Mouse (Mus musculus): ENCODE measurements around the gene Oas1e. TPM values are rescaled to one million over a fixed set of nuclear protein-coding genes. Genes with fewer than 3 reads are reported as not detected.
"Not testable (repeated sequence)": the region's sequence is repeated elsewhere in the genome, so short reads cannot be mapped to it uniquely, and the experiment has no call there.

Gene Oas1e
- polyA plus RNA-seq, 1 experiment from 2014 or later: not detected

- no peak for ATAC-seq (ENCODE audit: low FRiP score)
- H3K4me3 ChIP-seq (replicated peaks): no peak overlapping the region
- 72% methylated on average over 2 of the region's 2 CpGs for WGBS
- H3K4me2 ChIP-seq: no peak overlapping the region
- H3K9ac ChIP-seq: no peak overlapping the region
- H3K27ac ChIP-seq: no peak overlapping the region
- no peaks in the 10 kb centered on the region for H3K27me3 ChIP-seq
- no peaks in the 10 kb centered on the region for H3K36me3 ChIP-seq (replicated peaks)
- H3K9me3 ChIP-seq: no peaks in the 10 kb centered on the region
- no peaks in the 10 kb centered on the region for H3K4me1 ChIP-seq
These were observed 8.3 kb upstream of the Oas1e start for GRCm38 (mm10) chr5:120803596-120803995.

GRCm38 (mm10) chr5:120798943-120799342, 3.6 kb upstream of the Oas1e start:
- not testable (repeated sequence) for ATAC-seq (ENCODE audit: low FRiP score); H3K4me3 ChIP-seq (replicated peaks); H3K36me3 ChIP-seq (replicated peaks); H3K27ac ChIP-seq; H3K9me3 ChIP-seq; H3K4me1 ChIP-seq; H3K9ac ChIP-seq; H3K4me2 ChIP-seq; H3K27me3 ChIP-seq
- WGBS: 63% methylated on average over 2 of the region's 2 CpGs

- not testable (repeated sequence) for H3K9me3 ChIP-seq; H3K4me1 ChIP-seq; H3K9ac ChIP-seq; H3K4me3 ChIP-seq (replicated peaks); ATAC-seq (ENCODE audit: low FRiP score); H3K4me2 ChIP-seq; H3K27ac ChIP-seq; H3K36me3 ChIP-seq (replicated peaks); H3K27me3 ChIP-seq
- WGBS: 89% methylated on average over 5 of the region's 5 CpGs
These were observed 2.8 kb upstream of the Oas1e start for GRCm38 (mm10) chr5:120798147-120798546.

GRCm38 (mm10) chr5:120793043-120793442, 2.3 kb downstream of the Oas1e start:
- ATAC-seq (ENCODE audit: low FRiP score): no peak
- Histone ChIP-seq H3K9ac (no peak overlapping the region), H3K27ac (no peak overlapping the region), H3K4me2 (no peak overlapping the region), H3K27me3 (no peaks in the 10 kb centered on the region), H3K4me3 (replicated peaks) (no peak overlapping the region), H3K4me1 (no peaks in the 10 kb centered on the region), H3K36me3 (replicated peaks) (no peaks in the 10 kb centered on the region), H3K9me3 (no peaks in the 10 kb centered on the region)
- 29% methylated on average over 2 of the region's 2 CpGs for WGBS

- Histone ChIP-seq H3K4me2 (no peak overlapping the region), H3K27me3 (no peaks in the 10 kb centered on the region), H3K9ac (no peak overlapping the region), H3K9me3 (no peaks in the 10 kb centered on the region), H3K4me3 (replicated peaks) (no peak overlapping the region), H3K36me3 (replicated peaks) (no peaks in the 10 kb centered on the region), H3K27ac (no peak overlapping the region), H3K4me1 (no peaks in the 10 kb centered on the region)
- 77% methylated on average over 3 of the region's 3 CpGs for WGBS
- ATAC-seq (ENCODE audit: low FRiP score): no peak
These were observed 8.3 kb downstream of the Oas1e start for GRCm38 (mm10) chr5:120787042-120787441.

- WGBS: 89% methylated on average over 2 of the region's 2 CpGs
- no peak for ATAC-seq (ENCODE audit: low FRiP score)
These were observed 12.9 kb downstream of the Oas1e start for GRCm38 (mm10) chr5:120782446-120782845.

GRCm38 (mm10) chr5:120781646-120782045, 13.7 kb downstream of the Oas1e start:
- no peak overlapping the region for H3K4me3 ChIP-seq (replicated peaks)
- no peak overlapping the region for H3K27ac ChIP-seq
- no peaks in the 10 kb centered on the region for H3K4me1 ChIP-seq
- no peak overlapping the region for H3K9ac ChIP-seq
- no peaks in the 10 kb centered on the region for H3K9me3 ChIP-seq
- H3K27me3 ChIP-seq: peaks cover 6% of the 10 kb centered on the region; the same call in 1 of the 2 replicates
- no peak for ATAC-seq (ENCODE audit: low FRiP score)
- 91% methylated on average over 1 of the region's 1 CpGs for WGBS
- no peak overlapping the region for H3K4me2 ChIP-seq
- H3K36me3 ChIP-seq (replicated peaks): no peaks in the 10 kb centered on the region

More at GRCm38 (mm10) chr5:120782446-120782845, 12.9 kb downstream of the Oas1e start:
- Histone ChIP-seq H3K4me3 (replicated peaks) (no peak overlapping the region), H3K27ac (no peak overlapping the region), H3K4me2 (no peak overlapping the region), H3K4me1 (no peaks in the 10 kb centered on the region), H3K27me3 (peaks cover 6% of the 10 kb centered on the region; the same call in 1 of the 2 replicates), H3K36me3 (replicated peaks) (no peaks in the 10 kb centered on the region), H3K9me3 (no peaks in the 10 kb centered on the region), H3K9ac (no peak overlapping the region)

- Histone ChIP-seq H3K27me3 (peaks cover 6% of the 10 kb centered on the region; the same call in 1 of the 2 replicates), H3K4me2 (no peak overlapping the region), H3K4me1 (no peaks in the 10 kb centered on the region), H3K36me3 (replicated peaks) (no peaks in the 10 kb centered on the region), H3K4me3 (replicated peaks) (no peak overlapping the region), H3K9ac (no peak overlapping the region), H3K9me3 (no peaks in the 10 kb centered on the region), H3K27ac (no peak overlapping the region)
- no peak for ATAC-seq (ENCODE audit: low FRiP score)
- 61% methylated on average over 3 of the region's 3 CpGs for WGBS
These were observed 15.4 kb downstream of the Oas1e start for GRCm38 (mm10) chr5:120779922-120780321.

GRCm38 (mm10) chr5:120778941-120779340, 16.4 kb downstream of the Oas1e start:
- Histone ChIP-seq H3K4me2 (no peak overlapping the region), H3K4me3 (replicated peaks) (no peak overlapping the region), H3K9ac (no peak overlapping the region), H3K9me3 (no peaks in the 10 kb centered on the region), H3K4me1 (no peaks in the 10 kb centered on the region), H3K27me3 (peaks cover 6% of the 10 kb centered on the region; the same call in 1 of the 2 replicates), H3K36me3 (replicated peaks) (no peaks in the 10 kb centered on the region), H3K27ac (no peak overlapping the region)
- WGBS: 65% methylated on average over 2 of the region's 2 CpGs
- no peak for ATAC-seq (ENCODE audit: low FRiP score)

GRCm38 (mm10) chr5:120777478-120777877, 17.9 kb downstream of the Oas1e start, which contains the start of gene Oas3:
Gene Oas3, minus strand, starts transcription at chr5:120777661.
- ATAC-seq (ENCODE audit: low FRiP score): no peak
- peaks cover 6% of the 10 kb centered on the region; the same call in 1 of the 2 replicates for H3K27me3 ChIP-seq
- no peaks in the 10 kb centered on the region for H3K9me3 ChIP-seq
- WGBS: 86% methylated on average over 9 of the region's 9 CpGs
- no peak within 1 kb of the TSS for H3K4me3 ChIP-seq (replicated peaks)
- no peaks in the 10 kb centered on the region for H3K36me3 ChIP-seq (replicated peaks)
- H3K4me1 ChIP-seq: no peaks in the 10 kb centered on the region
- H3K27ac ChIP-seq: no peak within 1 kb of the TSS
- H3K4me2 ChIP-seq: no peak within 1 kb of the TSS
- H3K9ac ChIP-seq: no peak within 1 kb of the TSS

- H3K4me2 ChIP-seq: no peak overlapping the region
- no peaks in the 10 kb centered on the region for H3K9me3 ChIP-seq
- H3K4me3 ChIP-seq (replicated peaks): no peak overlapping the region
- ATAC-seq (ENCODE audit: low FRiP score): no peak
- no peak overlapping the region for H3K27ac ChIP-seq
- H3K4me1 ChIP-seq: no peaks in the 10 kb centered on the region
- H3K9ac ChIP-seq: no peak overlapping the region
- H3K27me3 ChIP-seq: peaks cover 6% of the 10 kb centered on the region; the same call in 1 of the 2 replicates
- H3K36me3 ChIP-seq (replicated peaks): no peaks in the 10 kb centered on the region
- WGBS: 79% methylated on average over 5 of the region's 5 CpGs
These were observed 18.5 kb downstream of the Oas1e start for GRCm38 (mm10) chr5:120776801-120777200.

GRCm38 (mm10) chr5:120775287-120775985, 19.9 kb downstream of the Oas1e start:
- H3K4me1 ChIP-seq: no peaks in the 10 kb centered on the region
- H3K9me3 ChIP-seq: no peaks in the 10 kb centered on the region
- H3K9ac ChIP-seq: no peak overlapping the region
- H3K4me3 ChIP-seq (replicated peaks): no peak overlapping the region
- peaks cover 4% of the 10 kb centered on the region; the same call in 1 of the 2 replicates for H3K27me3 ChIP-seq
- WGBS: 85% methylated on average over 14 of the region's 14 CpGs
- ATAC-seq (ENCODE audit: low FRiP score): no peak
- no peak overlapping the region for H3K4me2 ChIP-seq
- H3K36me3 ChIP-seq (replicated peaks): no peaks in the 10 kb centered on the region
- no peak overlapping the region for H3K27ac ChIP-seq

GRCm38 (mm10) chr5:120769396-120769795, 25.9 kb downstream of the Oas1e start:
- no peak overlapping the region for H3K9ac ChIP-seq
- no peaks in the 10 kb centered on the region for H3K36me3 ChIP-seq (replicated peaks)
- no peak overlapping the region for H3K27ac ChIP-seq
- 65% methylated on average over 3 of the region's 3 CpGs for WGBS
- H3K9me3 ChIP-seq: no peaks in the 10 kb centered on the region
- H3K27me3 ChIP-seq: 0 out of 2 replicates have a peak, but pooled peaks cover 3% of the 10 kb centered on the region
- ATAC-seq (ENCODE audit: low FRiP score): no peak
- H3K4me1 ChIP-seq: no peaks in the 10 kb centered on the region
- no peak overlapping the region for H3K4me3 ChIP-seq (replicated peaks)
- H3K4me2 ChIP-seq: no peak overlapping the region

All from forebrain, embryonic 12.5 days (tissue).